Mouse (Mus musculus) embryonic fibroblast, embryonic 13.5 days (primary cell): ENCODE data around the gene Kcnab3. TPM values are rescaled to one million over a fixed set of nuclear protein-coding genes. Genes with fewer than 3 reads are reported as not detected.
A peak's percentile ranks its signal among the peaks of the same experiment; 100 is the strongest.

Source experiments
- H3K27ac ChIP-seq: 2 replicates; pipeline ENCODE4 v1.5.1; 2012; ENCODE audit warnings: low read length, control low read depth, inconsistent platforms; ENCODE audit not compliant: insufficient read depth
- H3K4me1 ChIP-seq: 2 replicates; pipeline ENCODE4 v1.6.1; 2011; ENCODE audit warnings: low read length; ENCODE audit not compliant: control insufficient read depth, insufficient read depth
- H3K4me3 ChIP-seq: 2 replicates; pipeline ENCODE4 v1.5.1; 2011; ENCODE audit warnings: mild to moderate bottlenecking, control low read depth, low read length; ENCODE audit not compliant: insufficient read depth
- CTCF ChIP-seq: IDR thresholded peaks from 2 replicates; pipeline ENCODE4 v1.5.1; 2011; ENCODE audit warnings: mild to moderate bottlenecking, control low read depth, low read length, moderate library complexity, borderline replicate concordance; ENCODE audit not compliant: insufficient read depth
- POLR2A ChIP-seq: IDR thresholded peaks from 2 replicates; pipeline ENCODE4 v1.6.1; 2011; ENCODE audit warnings: low read depth, mild to moderate bottlenecking, control low read depth, low read length, moderate library complexity
- polyA plus RNA-seq: library from polyadenylated mRNA; stranded (reverse); fragments of >200 nt; gene quantifications from 2 replicates; pipeline ENCODE4 v1.2.4, GENCODE M21; 2011; ENCODE audit warnings: low read depth; ENCODE audit not compliant: missing spikeins, insufficient read length

Kcnab3 gene
- polyA plus RNA-seq, 1 experiment = 2.1 TPM

DNA sequence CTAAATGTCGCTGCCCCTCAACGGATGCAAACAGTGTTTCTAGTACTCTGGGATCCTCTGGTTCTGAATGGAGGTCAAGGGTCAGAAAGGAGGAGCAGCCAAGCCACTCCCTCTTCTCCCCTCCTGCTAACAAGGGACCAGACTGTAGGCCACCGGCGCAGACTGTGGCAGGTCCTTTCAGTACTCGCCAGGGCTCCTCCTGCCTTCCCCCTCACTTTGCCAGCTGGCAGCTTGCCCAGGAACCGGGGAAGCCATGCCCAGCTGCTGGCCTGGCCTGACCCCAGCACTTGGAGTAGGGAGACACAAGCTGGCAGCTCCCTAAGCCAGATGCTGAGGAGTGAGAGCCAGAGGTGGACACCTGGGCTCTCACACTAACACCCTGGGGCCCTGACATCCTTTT, 38.9 kb downstream of the Kcnab3 start:
- TF ChIP-seq CTCF = no peak
- peak; percentile 8; the same call in 1 of the 2 replicates for TF ChIP-seq POLR2A
- H3K27ac ChIP-seq = peak overlapping the region; percentile 98; the same call in 1 of the 2 replicates

DNA sequence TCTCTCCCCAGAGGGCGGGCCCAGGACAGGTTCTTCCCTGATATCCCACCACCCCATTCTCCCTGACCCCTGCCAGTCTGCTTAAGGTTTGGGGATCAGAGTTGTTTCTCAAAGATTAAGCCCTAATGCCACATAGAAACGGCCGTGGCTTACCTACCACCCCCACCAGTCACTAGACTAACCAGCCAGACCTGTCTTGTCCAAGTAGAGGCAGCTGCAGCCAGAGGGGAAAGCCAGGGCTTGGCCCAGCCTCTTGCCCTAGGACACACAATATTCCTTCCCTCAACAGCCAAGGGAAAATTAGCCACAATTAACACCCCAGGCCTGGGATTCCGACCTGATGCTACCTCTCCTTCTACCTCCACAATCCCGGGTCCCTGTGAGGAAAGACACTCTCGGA, 39.7 kb downstream of the Kcnab3 start:
- TF ChIP-seq CTCF = no peak
- no peak for TF ChIP-seq POLR2A
- H3K4me1 ChIP-seq = peaks cover 18% of the 10 kb centered on the region

More for the DNA sequence above, 38.9 kb downstream of the Kcnab3 start:
- no peak overlapping the region for H3K4me3 ChIP-seq
- peaks cover 17% of the 10 kb centered on the region for H3K4me1 ChIP-seq

DNA sequence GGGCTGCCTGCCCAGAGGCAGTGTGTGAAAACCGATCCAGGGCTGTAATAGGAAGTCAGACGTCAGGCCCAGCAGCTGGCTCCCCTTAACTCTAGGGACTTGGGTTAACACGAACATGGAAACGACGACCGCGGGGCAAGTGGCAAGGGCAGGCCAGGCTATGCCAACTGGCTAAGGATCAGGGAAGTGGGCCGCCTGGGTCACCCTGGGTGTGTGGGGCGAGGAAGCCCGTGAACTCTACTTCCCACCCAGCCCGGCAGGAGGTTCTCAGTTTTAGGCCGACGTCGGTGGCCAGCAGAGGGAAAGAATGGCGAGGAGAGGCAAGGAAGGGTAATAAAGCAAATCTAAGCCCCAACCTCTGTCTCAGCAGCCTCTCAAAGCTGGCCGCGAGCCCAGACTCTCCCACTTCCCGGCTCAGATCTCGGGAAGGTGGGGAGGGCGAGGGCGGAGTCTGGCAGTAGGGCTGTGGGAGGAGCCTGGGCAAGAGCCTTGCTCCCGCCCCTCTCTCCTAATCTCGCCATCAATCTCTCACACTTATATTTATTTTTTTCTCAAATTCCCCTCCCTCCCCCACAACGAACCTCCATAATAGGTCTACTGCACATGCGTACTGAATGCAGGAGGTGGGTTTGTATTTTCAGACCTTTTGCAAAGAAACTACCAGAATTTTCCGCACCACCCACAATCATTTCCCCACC, 40.2 kb downstream of the Kcnab3 start:
- TF ChIP-seq POLR2A (peak; percentile 77), CTCF (no peak)
- peaks cover 20% of the 10 kb centered on the region for H3K4me1 ChIP-seq
- peak overlapping the region; percentile 98 for H3K27ac ChIP-seq
- peak overlapping the region; percentile 40 for H3K4me3 ChIP-seq

More for the DNA sequence above, 39.7 kb downstream of the Kcnab3 start:
- H3K4me3 ChIP-seq = peak overlapping the region; percentile 40
- H3K27ac ChIP-seq = peak overlapping the region; percentile 98

DNA sequence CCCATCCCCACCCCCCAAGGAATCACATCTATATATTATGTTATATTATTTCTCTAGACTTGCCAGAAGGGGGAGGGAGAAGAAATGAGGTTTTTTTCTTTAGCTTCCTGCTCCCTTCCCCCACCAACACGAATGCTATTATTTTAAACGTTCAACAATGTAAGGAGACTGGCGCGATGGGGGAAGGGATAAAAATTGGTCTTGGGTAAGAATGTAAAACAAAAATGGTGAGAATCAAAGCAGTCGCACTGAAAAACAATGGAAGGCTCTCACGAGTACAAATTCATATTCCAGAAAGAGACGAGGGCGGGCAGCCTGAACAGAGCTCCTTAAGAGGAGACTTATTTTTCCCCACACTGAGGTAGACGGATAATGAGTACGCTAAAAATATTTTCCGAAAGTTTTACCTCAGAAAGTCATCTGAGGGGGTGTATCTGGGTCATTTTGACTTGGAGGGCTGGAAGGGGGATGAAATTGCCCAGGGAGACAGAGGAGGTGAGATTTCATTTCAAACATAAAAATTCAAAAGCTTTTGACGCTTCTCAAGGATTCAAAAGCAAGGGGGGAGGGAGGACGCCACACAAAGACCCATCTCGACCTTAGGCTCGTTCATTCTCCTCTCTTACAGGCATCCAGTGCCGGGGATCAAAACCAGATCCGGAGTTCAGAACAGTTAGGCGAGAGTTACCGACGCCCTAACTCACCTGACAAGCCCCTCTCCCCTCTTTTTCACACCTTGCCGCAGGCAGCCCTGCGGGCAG, 41.0 kb downstream of the Kcnab3 start:
- TF ChIP-seq POLR2A (peak; percentile 45), CTCF (no peak)
- Histone ChIP-seq H3K4me3 (peak overlapping the region; percentile 46), H3K4me1 (peaks cover 20% of the 10 kb centered on the region), H3K27ac (peak overlapping the region; percentile 99)

DNA sequence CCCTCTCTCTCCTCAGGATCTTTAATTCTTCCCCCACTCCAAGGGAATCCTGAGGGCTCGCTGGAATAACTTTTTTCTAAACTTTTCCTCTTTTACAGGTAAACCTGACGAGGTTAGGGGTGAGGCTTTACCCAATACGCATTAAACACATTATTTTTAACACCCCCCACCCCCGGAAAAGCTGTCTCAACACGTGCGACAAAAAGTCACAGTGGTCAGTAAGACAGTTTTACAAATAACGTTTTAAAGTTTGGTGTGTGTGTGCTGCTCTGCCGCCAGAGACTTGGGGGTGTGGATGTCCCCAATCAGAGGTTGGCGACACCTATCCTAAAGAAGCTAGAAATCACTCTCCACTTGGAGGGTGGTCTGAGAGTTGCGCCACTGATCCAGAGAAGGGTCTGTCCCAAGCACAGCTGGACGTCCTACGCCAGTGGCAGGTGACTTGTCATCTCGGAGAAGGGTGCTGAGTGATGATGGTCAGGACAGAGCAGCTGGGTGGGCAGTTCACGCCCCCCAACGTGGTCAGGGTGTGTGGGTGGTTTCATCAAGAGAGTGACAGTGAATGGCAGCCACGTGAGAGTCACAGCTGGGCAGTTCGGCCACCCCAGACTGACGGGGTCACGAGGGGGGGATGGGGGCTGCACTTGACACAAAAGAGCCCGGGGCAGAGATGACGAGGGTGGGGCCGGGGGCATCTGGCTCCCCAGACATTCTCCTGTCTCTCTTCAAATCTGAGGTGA, 41.7 kb downstream of the Kcnab3 start:
- Histone ChIP-seq H3K27ac (peak overlapping the region; percentile 99), H3K4me1 (peaks cover 20% of the 10 kb centered on the region), H3K4me3 (peak overlapping the region; percentile 46)
- no peak; the same call in 1 of the 2 replicates for TF ChIP-seq POLR2A
- no peak for TF ChIP-seq CTCF

DNA sequence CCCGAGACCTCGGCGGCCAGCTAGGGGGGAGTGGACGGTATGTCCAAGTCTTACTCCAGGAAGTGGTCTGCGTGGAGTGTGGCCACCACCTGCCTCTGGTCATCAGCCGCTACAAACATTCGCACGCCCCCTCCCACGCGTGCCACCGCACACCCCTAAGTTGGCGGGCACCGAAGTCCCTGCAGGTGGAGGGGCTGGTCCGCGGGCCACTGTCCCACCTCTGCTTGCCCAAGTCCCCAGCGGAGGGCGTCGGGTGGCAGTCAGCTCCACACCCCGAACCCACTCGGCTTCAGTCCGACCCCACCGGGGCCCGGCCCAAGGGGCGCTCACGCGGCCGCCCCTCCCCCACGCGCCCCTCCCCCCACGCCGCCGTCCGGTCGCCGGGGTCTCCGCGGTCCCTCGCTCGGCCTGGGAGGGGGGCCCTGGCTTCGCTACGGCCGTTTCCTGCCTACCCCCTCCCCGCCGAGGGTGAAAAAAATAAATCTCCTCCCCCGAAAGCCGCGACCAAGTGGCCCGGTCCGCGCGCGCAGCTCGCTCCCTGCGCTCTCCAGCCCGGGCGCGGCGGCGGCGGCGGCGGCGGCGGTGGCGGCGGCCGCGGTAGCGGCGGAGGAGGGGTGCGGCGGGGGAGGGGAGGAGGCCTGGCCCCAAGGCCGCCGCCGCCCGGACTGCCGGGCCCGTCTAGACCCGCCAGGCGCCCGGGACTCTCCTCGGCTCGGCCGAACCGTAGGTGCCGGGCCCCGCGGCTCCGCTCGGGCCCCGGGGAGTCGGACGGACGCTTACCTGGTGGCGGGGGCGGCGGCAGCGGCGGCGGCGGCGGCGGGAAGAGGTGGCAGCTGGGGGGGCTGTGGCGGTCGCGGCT, 42.5 kb downstream of the Kcnab3 start:
- no peak for TF ChIP-seq CTCF
- Histone ChIP-seq H3K4me3 (peak overlapping the region; percentile 46), H3K4me1 (peaks cover 19% of the 10 kb centered on the region), H3K27ac (peak overlapping the region; percentile 99)

DNA sequence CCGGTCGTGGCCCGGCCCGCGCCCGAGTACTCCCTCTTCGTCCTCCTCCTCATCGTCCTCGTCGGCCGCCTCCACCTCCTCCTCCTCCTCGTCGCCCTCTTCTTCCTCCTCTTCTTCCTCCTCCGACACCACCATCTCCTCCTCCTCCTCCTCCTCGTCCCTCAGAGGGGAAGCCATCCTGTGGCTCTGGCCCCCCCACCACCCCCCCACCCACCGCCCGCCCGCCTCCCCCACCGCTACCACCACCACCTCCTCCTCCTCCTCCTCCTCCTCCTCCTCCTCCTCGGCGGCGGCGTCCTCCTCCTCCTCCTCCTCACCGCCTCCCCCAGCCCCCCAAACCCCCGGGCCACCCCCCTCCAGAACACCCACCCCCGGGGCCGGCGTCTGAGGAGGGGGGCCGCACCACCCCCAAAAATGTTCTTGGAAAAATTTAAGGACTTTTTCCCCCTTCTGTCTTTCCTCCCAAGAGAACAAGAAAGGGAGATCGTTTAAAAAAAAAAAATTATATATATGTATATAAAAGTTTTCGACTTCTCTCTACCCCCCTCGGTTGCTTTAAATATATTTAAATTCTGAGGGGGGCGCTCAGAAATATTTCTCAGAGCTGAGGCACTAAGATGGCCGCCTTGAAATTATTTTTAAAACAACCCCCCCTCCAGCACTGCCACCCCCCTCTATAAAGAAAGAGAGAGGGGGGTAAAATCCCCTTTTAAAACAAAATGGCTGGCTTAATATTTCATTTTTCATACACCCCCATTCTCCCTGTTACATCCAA, 43.3 kb downstream of the Kcnab3 start, which contains the start of gene Chd3:
TSS of gene Chd3 (minus strand) at position 192 of the 775 bp plus-strand sequence.
- Histone ChIP-seq H3K4me3 (peak within 1 kb of the TSS; percentile 46), H3K27ac (peak within 1 kb of the TSS; percentile 99), H3K4me1 (peaks cover 16% of the 10 kb centered on the region)
- TF ChIP-seq POLR2A (peak; percentile 62), CTCF (no peak)
